Mouse (Mus musculus): ENCODE data around the gene Grm1.

DNA sequence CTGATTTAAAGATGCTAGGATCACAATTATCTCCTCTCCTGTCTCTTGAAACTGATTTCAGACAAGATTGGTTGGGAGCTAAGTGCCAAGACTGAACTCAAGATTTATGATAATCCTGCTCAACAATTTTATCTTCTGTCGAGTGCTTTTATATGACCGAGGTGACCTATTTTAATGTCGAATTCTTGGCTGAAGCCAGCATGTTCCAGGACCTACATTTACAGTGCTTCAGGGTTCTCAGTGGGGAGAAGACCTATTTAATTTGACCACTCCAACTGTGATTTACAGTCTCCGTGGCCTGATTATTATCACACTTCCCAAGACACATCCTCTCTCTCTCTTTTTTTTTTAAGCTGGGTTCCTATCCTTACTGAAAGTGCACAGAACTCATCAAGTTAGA lies 168.5 kb downstream of the Grm1 start:
- no peak for TF ChIP-seq EP300 (IDR thresholded peaks at IDR 0.05; ENCODE audit: low read depth)
- no peak for TF ChIP-seq CTCF (IDR thresholded peaks at IDR 0.05; ENCODE audit: low read depth)
